Mouse (Mus musculus) brain, embryonic 14.5 days (tissue): ENCODE measurements at regions not wholly inside any gene's neighbourhood (a gene's known extent, or its start where the extent isn't known, plus 50 kb on each side); places are given as distances from the start of the nearest gene placed in this dataset.

Source experiments
- CTCF ChIP-seq: fragments of 200-500 bp; IDR thresholded peaks from 2 replicates; pipeline ENCODE4 v1.5.1; 2012; ENCODE audit warnings: inconsistent platforms, mild to moderate bottlenecking, moderate library complexity, borderline replicate concordance; ENCODE audit not compliant: insufficient read depth, insufficient read length; ENCODE audit errors: extremely low read depth
- POLR2A ChIP-seq: fragments of 200-500 bp; IDR thresholded peaks from 2 replicates; pipeline ENCODE4 v1.6.1; 2012; ENCODE audit warnings: mild to moderate bottlenecking, inconsistent platforms, borderline replicate concordance; ENCODE audit not compliant: poor library complexity, insufficient read depth, insufficient read length, severe bottlenecking; ENCODE audit errors: extremely low read depth

- TF ChIP-seq CTCF, result no peak
- no peak for TF ChIP-seq POLR2A
These were observed 138.4 kb downstream of the Rybp start for GRCm38 (mm10) chr6:100148751-100149457.
